Mouse (Mus musculus) liver, adult 2 months (tissue): ENCODE data around the gene Nanos1.

Experiments used
- CTCF ChIP-seq: fragments of 200-500 bp; IDR thresholded peaks from 2 replicates; pipeline ENCODE4 v1.5.1; 2011; ENCODE audit warnings: low read depth, low read length, control low read depth
- POLR2A ChIP-seq: fragments of 200-500 bp; IDR thresholded peaks from 2 replicates; pipeline ENCODE4 v1.6.1; 2011; ENCODE audit warnings: low read length, control low read depth; ENCODE audit not compliant: insufficient read depth; ENCODE audit errors: extremely low read depth

GRCm38 (mm10) chr19:60731299-60731698 lies 24.5 kb upstream of the Nanos1 start:
- TF ChIP-seq POLR2A (no peak), CTCF (no peak)
